Mouse (Mus musculus): ENCODE results near the gene Stk39. TPM values are rescaled to one million over a fixed set of nuclear protein-coding genes. Genes with fewer than 3 reads are reported as not detected.

The Stk39 gene
- polyA plus RNA-seq, 1 experiment from 2014 or later: 30.2 TPM

Other genes starting within 250 kb of the Stk39 start
- gene 4933409G03Rik, start 110.1 kb upstream of the Stk39 start, polyA plus RNA-seq (2016; fragmentation: Nextera tagmentation; extraction: Ambion mirVana): not detected in 2 replicates
- gene 4932414N04Rik, start 184.2 kb upstream of the Stk39 start, polyA plus RNA-seq (2016; fragmentation: Nextera tagmentation; extraction: Ambion mirVana): not detected in 2 replicates

All from forebrain, embryonic 10.5 days (tissue).